Mouse (Mus musculus): ENCODE measurements around the gene Aldh1l1. TPM values are rescaled to one million over a fixed set of nuclear protein-coding genes. Genes with fewer than 3 reads are reported as not detected.

The Aldh1l1 gene
- polyA plus RNA-seq, 1 experiment from 2014 or later: 2.1 TPM

GRCm38 (mm10) chr6:90601736-90602135, 115.5 kb downstream of the Aldh1l1 start:
- no peak overlapping the region for H3K9ac ChIP-seq

GRCm38 (mm10) chr6:90602304-90602703, 116.1 kb downstream of the Aldh1l1 start:
- no peak for ATAC-seq (ENCODE audit: borderline replicate concordance, extremely low read depth, low FRiP score, low TSS enrichment)
- no peak overlapping the region for H3K4me2 ChIP-seq
- H3K4me3 ChIP-seq: no peak overlapping the region
- peaks cover 4% of the 10 kb centered on the region; the same call in 1 of the 2 replicates for H3K27me3 ChIP-seq
- no peaks in the 10 kb centered on the region for H3K9me3 ChIP-seq
- no peak overlapping the region for H3K9ac ChIP-seq
- peaks cover 13% of the 10 kb centered on the region for H3K4me1 ChIP-seq
- H3K36me3 ChIP-seq: no peaks in the 10 kb centered on the region
- H3K27ac ChIP-seq: no peak overlapping the region
- WGBS: 86% methylated on average over 3 of the region's 3 CpGs

More at GRCm38 (mm10) chr6:90601736-90602135, 115.5 kb downstream of the Aldh1l1 start:
- 48% methylated on average over 7 of the region's 7 CpGs for WGBS
- no peak for ATAC-seq (ENCODE audit: borderline replicate concordance, extremely low read depth, low FRiP score, low TSS enrichment)
- Histone ChIP-seq H3K36me3 (no peaks in the 10 kb centered on the region), H3K27ac (no peak overlapping the region), H3K4me3 (no peak overlapping the region), H3K9me3 (no peaks in the 10 kb centered on the region), H3K27me3 (peaks cover 4% of the 10 kb centered on the region; the same call in 1 of the 2 replicates), H3K4me1 (peaks cover 11% of the 10 kb centered on the region), H3K4me2 (no peak overlapping the region)

DNA sequence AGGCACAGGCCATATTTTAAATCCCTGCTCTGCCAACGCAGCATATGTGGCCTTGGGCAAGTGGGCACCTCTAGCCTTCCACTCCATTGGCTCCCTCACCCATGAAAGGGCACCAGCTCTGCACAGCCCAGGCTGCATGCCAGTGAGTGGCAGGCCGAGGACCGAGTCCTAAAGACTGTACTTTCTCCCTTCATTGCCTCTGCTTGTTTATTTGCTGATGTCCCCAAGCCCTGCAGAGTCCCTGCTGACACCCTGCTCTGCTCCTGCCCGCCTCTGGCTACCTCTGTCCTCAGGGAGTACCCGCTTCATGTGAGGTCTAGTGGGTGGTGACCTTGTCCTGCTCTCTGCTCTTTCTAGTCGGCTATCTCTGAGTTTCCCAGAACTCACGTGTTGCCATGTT, 116.9 kb downstream of the Aldh1l1 start:
- no peak overlapping the region for H3K27ac ChIP-seq
- H3K4me2 ChIP-seq: no peak overlapping the region
- peaks cover 4% of the 10 kb centered on the region; the same call in 1 of the 2 replicates for H3K27me3 ChIP-seq
- 61% methylated on average over 7 of the region's 7 CpGs for WGBS
- H3K36me3 ChIP-seq: no peaks in the 10 kb centered on the region
- peaks cover 13% of the 10 kb centered on the region for H3K4me1 ChIP-seq
- no peak for ATAC-seq (ENCODE audit: borderline replicate concordance, extremely low read depth, low FRiP score, low TSS enrichment)
- H3K4me3 ChIP-seq: no peak overlapping the region
- H3K9ac ChIP-seq: no peak overlapping the region
- no peaks in the 10 kb centered on the region for H3K9me3 ChIP-seq

DNA sequence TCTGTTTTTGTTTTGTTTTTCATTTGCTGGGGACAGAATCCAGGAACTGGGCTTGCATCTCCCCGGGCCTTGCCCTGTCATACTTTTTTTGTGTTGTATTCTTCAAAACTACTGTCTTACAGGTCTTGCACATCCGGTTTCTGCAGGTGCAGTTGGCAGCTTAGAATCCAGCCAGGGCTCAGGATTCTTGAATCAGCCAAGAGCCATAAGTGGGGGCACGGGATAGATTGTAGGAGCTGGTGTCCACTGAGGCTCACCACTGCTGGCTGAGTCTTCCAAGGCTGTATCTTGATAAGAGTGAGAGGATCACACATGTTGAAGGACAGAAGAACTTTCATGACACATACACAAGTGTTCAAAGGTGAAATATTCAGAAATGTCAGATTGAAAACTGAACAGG, 117.9 kb downstream of the Aldh1l1 start:
- Histone ChIP-seq H3K36me3 (no peaks in the 10 kb centered on the region), H3K9ac (no peak overlapping the region), H3K27me3 (peaks cover 4% of the 10 kb centered on the region; the same call in 1 of the 2 replicates), H3K27ac (no peak overlapping the region), H3K4me1 (peaks cover 13% of the 10 kb centered on the region), H3K4me2 (peak overlapping the region; percentile 93), H3K9me3 (no peaks in the 10 kb centered on the region), H3K4me3 (peak overlapping the region; percentile 62)
- 55% methylated on average over 3 of the region's 3 CpGs for WGBS
- ATAC-seq (ENCODE audit: borderline replicate concordance, extremely low read depth, low FRiP score, low TSS enrichment): peak; percentile 4; the same call in 1 of the 2 replicates

DNA sequence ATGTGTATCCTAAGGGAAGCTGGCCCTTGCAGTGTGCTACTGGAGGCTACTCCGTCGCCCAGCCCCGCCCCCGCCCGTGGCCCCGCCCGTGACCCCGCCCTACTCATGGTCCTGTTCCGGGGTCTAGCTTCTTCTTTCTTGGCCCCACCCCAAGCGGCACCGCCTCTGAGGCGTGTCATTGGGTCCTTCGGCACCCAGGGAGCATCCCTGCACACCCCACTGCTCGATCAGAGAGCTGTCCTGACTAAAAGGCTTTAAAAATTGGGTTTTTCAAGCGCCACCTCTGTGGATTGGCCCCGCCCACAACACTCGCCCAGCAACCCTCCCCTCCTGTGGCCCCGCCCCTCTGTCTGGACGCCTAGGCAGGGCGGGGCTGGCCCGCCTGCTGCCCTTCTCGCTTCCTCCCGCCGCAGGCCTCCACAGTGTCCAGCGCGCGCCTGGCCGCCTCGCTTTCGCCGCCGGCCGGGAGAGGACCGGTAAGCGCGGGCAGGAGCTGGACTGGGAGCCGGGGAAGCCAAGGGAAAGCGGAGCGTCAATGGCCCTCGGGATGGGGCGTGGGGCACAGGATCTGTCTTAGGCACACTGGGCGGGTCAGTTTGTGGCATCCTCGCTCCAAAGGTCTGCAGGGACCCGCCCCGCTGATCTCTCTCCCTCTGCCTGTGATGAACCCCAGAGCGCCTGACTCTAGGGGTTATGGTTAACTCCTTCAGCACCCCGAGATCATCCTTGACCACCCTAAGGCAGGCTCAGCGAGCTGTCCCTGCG, 118.5 kb downstream of the Aldh1l1 start, which contains the start of gene Slc41a3:
TSS of gene Slc41a3 (plus strand) at position 193 of the 765 bp plus-strand sequence.
- Histone ChIP-seq H3K4me1 (peaks cover 13% of the 10 kb centered on the region), H3K27ac (peak within 1 kb of the TSS; percentile 54)
- WGBS: 2% methylated on average over 48 of the region's 49 CpGs

GRCm38 (mm10) chr6:90605298-90605665, 119.1 kb downstream of the Aldh1l1 start:
- Histone ChIP-seq H3K4me1 (peaks cover 13% of the 10 kb centered on the region), H3K27ac (no peak overlapping the region)
- WGBS: 11% methylated on average over 5 of the region's 5 CpGs

More for the DNA sequence above, 118.5 kb downstream of the Aldh1l1 start, which contains the start of gene Slc41a3:
- Histone ChIP-seq H3K4me2 (peak within 1 kb of the TSS; percentile 93), H3K9ac (peak within 1 kb of the TSS; percentile 64), H3K9me3 (no peaks in the 10 kb centered on the region), H3K27me3 (peaks cover 4% of the 10 kb centered on the region; the same call in 1 of the 2 replicates), H3K36me3 (no peaks in the 10 kb centered on the region), H3K4me3 (peak within 1 kb of the TSS; percentile 62)
- ATAC-seq (ENCODE audit: borderline replicate concordance, extremely low read depth, low FRiP score, low TSS enrichment): peak; percentile 95

GRCm38 (mm10) chr6:90606538-90606937, 120.3 kb downstream of the Aldh1l1 start:
- H3K9me3 ChIP-seq: no peaks in the 10 kb centered on the region
- H3K9ac ChIP-seq: no peak overlapping the region; the same call in 1 of the 2 replicates
- no peak overlapping the region for H3K4me3 ChIP-seq
- no peaks in the 10 kb centered on the region for H3K36me3 ChIP-seq
- no peak overlapping the region; the same call in 1 of the 2 replicates for H3K4me2 ChIP-seq
- 26% methylated on average over 7 of the region's 7 CpGs for WGBS
- no peak for ATAC-seq (ENCODE audit: borderline replicate concordance, extremely low read depth, low FRiP score, low TSS enrichment)
- no peak overlapping the region for H3K27ac ChIP-seq
- H3K27me3 ChIP-seq: peaks cover 4% of the 10 kb centered on the region; the same call in 1 of the 2 replicates
- peaks cover 13% of the 10 kb centered on the region for H3K4me1 ChIP-seq

More at GRCm38 (mm10) chr6:90605298-90605665, 119.1 kb downstream of the Aldh1l1 start:
- no peaks in the 10 kb centered on the region for H3K36me3 ChIP-seq
- peak overlapping the region; percentile 93 for H3K4me2 ChIP-seq
- no peak for ATAC-seq (ENCODE audit: borderline replicate concordance, extremely low read depth, low FRiP score, low TSS enrichment)
- H3K9me3 ChIP-seq: no peaks in the 10 kb centered on the region
- peaks cover 4% of the 10 kb centered on the region; the same call in 1 of the 2 replicates for H3K27me3 ChIP-seq
- peak overlapping the region; percentile 62 for H3K4me3 ChIP-seq
- peak overlapping the region; percentile 64 for H3K9ac ChIP-seq

- no peak overlapping the region for H3K4me2 ChIP-seq
- peaks cover 13% of the 10 kb centered on the region for H3K4me1 ChIP-seq
- no peaks in the 10 kb centered on the region for H3K9me3 ChIP-seq
- no peak for ATAC-seq (ENCODE audit: borderline replicate concordance, extremely low read depth, low FRiP score, low TSS enrichment)
- H3K36me3 ChIP-seq: no peaks in the 10 kb centered on the region
- no peak overlapping the region for H3K27ac ChIP-seq
- 13% methylated on average over 5 of the region's 5 CpGs for WGBS
- H3K4me3 ChIP-seq: no peak overlapping the region
- H3K27me3 ChIP-seq: peaks cover 4% of the 10 kb centered on the region; the same call in 1 of the 2 replicates
- no peak overlapping the region for H3K9ac ChIP-seq
Measured at GRCm38 (mm10) chr6:90607196-90607595, 121.0 kb downstream of the Aldh1l1 start.

DNA sequence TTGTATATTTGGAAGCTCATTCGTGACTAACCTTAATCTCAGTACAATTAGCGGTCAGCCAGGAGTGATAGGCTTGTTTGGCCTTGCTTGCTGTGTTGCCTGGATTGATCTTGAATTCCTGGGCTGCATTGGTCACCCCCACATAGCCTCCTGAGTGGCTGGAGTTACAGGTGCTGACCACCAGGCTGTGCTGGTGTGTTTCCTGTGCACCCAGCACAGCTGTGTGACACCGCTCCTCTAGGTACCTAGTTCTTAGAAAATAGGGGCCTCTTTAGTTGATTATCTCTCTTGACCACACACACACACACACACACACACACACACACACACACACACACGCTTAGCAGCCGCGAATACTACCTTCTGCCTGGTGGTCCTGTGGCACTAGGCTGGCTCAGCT, 122.0 kb downstream of the Aldh1l1 start:
- H3K36me3 ChIP-seq: no peaks in the 10 kb centered on the region
- H3K27ac ChIP-seq: no peak overlapping the region
- 53% methylated on average over 6 of the region's 6 CpGs for WGBS
- no peak for ATAC-seq (ENCODE audit: borderline replicate concordance, extremely low read depth, low FRiP score, low TSS enrichment)
- peaks cover 13% of the 10 kb centered on the region for H3K4me1 ChIP-seq
- peaks cover 4% of the 10 kb centered on the region; the same call in 1 of the 2 replicates for H3K27me3 ChIP-seq
- H3K9me3 ChIP-seq: no peaks in the 10 kb centered on the region
- H3K4me2 ChIP-seq: no peak overlapping the region
- H3K4me3 ChIP-seq: no peak overlapping the region
- H3K9ac ChIP-seq: no peak overlapping the region

GRCm38 (mm10) chr6:90610248-90610647, 124.0 kb downstream of the Aldh1l1 start:
- no peak overlapping the region for H3K4me2 ChIP-seq
- peaks cover 9% of the 10 kb centered on the region for H3K4me1 ChIP-seq
- no peak overlapping the region for H3K27ac ChIP-seq
- H3K27me3 ChIP-seq: peaks cover 4% of the 10 kb centered on the region; the same call in 1 of the 2 replicates
- no peak overlapping the region for H3K9ac ChIP-seq
- H3K36me3 ChIP-seq: no peaks in the 10 kb centered on the region
- H3K4me3 ChIP-seq: no peak overlapping the region
- no peaks in the 10 kb centered on the region for H3K9me3 ChIP-seq
- 83% methylated on average over 5 of the region's 5 CpGs for WGBS
- ATAC-seq (ENCODE audit: borderline replicate concordance, extremely low read depth, low FRiP score, low TSS enrichment): no peak

DNA sequence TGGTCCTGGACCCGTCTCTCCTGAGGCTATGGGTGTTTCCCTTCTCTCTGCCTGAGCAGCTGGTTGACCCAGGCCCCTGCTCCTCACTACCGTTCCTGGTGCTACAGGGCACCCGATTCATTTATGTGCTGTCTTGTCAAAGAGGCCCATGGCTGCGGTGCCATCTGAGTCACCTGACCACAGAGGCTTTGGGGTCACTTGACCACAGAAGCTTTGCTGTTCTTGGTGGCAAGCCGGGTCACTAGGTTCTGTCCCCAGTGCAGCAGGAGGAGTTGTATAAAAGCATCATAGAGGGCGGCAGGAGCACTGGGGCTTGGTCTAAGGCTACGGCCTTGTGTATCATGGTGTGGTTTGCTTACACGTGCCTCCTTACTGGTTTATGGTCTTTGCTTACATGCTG, 127.0 kb downstream of the Aldh1l1 start:
- Histone ChIP-seq H3K27me3 (no peaks in the 10 kb centered on the region), H3K36me3 (no peaks in the 10 kb centered on the region), H3K9me3 (no peaks in the 10 kb centered on the region), H3K4me1 (peaks cover 1% of the 10 kb centered on the region; the same call in 1 of the 2 replicates), H3K4me3 (no peak overlapping the region), H3K27ac (no peak overlapping the region), H3K4me2 (no peak overlapping the region), H3K9ac (no peak overlapping the region)
- no peak for ATAC-seq (ENCODE audit: borderline replicate concordance, extremely low read depth, low FRiP score, low TSS enrichment)
- WGBS: 77% methylated on average over 8 of the region's 8 CpGs

GRCm38 (mm10) chr6:90615362-90615761, 129.1 kb downstream of the Aldh1l1 start:
- Histone ChIP-seq H3K9ac (no peak overlapping the region), H3K36me3 (no peaks in the 10 kb centered on the region), H3K27me3 (no peaks in the 10 kb centered on the region), H3K4me1 (peaks cover 19% of the 10 kb centered on the region), H3K4me3 (no peak overlapping the region), H3K9me3 (no peaks in the 10 kb centered on the region), H3K27ac (no peak overlapping the region), H3K4me2 (no peak overlapping the region)
- 63% methylated on average over 7 of the region's 7 CpGs for WGBS
- ATAC-seq (ENCODE audit: borderline replicate concordance, extremely low read depth, low FRiP score, low TSS enrichment): no peak

Data from lung, embryonic 15.5 days (tissue).